Mouse (Mus musculus) CD8-positive naive resting alpha-beta T cell, adult 2 months (primary cell): ENCODE measurements at regions not wholly inside any gene's neighbourhood (a gene's known extent, or its start where the extent isn't known, plus 50 kb on each side); places are given as distances from the start of the nearest gene placed in this dataset.
"Not testable (repeated sequence)": the region's sequence is repeated elsewhere in the genome, so short reads cannot be mapped to it uniquely, and the experiment has no call there.

ENCODE experiments used
- DNase-seq, 2 experiments: peaks; one replicate each; pipeline ENCODE4 v3.0.0; 2022; ENCODE audit warnings: low read depth in 2 of 2, low spot score in 2 of 2

DNA sequence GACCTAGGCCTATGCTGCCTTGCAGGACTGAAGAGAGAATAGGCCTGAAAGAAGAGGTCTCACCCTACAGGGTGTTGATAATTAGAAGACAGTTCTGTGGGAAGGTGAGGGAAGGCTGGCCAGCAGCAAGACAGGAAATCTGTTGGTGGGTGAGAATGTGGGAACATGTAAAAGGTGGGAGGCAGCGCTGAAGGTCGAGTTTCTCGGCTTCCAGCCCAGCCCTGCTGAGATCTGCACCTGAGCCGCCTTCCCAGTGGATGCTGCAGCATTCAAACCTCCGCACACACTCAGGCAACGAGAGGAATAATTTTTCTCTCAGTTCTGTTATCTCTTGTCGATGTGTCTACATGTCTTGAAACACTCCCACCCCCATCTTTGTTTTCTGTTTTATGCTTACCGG is 89.9 kb upstream of the Atp1b1 start:
- DNase-seq: no peak

DNA sequence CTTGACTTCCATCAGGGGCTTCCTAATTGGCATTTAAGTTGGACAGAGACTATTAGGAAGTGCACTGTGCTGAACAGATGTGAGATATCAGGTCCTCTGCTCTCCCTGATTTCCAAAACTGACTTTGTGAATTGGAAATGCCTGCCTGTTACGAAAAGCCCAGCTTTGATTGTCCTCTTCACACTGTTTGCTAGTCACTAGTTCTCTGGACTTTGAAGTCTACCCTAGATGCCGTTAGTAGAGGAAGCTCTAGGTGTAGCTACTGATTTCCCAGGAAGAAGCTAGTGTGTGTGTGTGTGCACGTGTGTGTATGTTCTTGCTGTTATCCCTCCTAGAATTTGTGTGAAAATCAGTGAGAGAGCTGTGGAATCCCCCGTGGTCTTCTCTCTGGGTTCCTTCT is 87.7 kb upstream of the Atp1b1 start:
- DNase-seq: no peak

DNA sequence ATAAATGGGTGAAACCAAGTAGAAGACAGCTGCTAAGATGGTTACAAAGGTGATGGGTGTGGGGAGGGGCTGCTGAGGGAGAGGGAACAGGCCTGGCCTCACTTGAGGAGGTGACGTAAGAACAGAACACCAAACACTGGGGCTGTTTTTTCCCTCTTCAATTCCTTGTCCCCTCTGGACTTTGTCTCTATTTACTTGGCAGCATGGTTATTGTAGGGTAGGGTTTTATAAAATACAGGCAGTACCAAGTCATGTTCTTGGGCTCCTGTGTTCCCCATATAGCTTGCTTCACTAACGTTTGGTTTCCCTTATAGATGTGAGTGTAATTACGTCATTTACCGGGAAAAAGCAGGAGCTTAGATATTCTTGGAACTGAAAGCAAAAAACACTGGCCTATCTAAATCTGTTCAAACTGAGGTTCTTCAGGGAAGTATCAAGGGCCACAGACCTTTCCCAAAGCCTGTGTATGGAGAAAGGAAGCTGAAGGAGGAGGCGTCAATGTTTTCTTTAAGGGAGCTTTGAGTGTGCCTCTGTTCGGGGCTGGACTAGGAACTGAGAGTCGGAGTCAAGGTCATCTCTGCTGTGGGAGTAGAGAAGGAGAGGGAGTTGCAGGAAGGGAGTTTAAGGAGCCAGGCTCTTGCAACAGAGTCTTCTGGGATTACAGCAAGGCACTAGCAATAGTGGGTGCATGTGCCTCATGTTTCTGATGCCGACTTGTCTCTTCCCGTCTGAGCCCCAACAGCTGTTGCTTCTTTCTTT is 85.1 kb upstream of the Atp1b1 start:
- no peak for DNase-seq

DNA sequence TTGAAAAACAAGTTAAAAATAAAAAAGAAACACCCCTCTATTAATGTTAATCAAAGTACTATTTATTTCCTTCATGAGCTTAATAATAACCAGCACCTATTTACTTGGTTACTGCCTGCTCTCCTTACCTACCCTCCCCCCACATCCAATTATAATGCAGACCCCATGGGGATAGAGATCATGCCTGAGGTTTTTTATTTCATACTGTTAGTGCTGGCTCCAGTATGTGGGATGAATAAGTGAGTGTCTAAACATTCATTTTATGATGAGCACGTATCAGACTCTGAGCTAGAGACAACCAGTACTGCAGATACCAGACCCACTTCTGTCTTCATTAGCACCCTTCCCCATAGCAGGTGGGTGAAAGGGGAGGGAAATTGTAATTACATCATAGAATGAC is 83.6 kb upstream of the Atp1b1 start:
- no peak for DNase-seq

DNA sequence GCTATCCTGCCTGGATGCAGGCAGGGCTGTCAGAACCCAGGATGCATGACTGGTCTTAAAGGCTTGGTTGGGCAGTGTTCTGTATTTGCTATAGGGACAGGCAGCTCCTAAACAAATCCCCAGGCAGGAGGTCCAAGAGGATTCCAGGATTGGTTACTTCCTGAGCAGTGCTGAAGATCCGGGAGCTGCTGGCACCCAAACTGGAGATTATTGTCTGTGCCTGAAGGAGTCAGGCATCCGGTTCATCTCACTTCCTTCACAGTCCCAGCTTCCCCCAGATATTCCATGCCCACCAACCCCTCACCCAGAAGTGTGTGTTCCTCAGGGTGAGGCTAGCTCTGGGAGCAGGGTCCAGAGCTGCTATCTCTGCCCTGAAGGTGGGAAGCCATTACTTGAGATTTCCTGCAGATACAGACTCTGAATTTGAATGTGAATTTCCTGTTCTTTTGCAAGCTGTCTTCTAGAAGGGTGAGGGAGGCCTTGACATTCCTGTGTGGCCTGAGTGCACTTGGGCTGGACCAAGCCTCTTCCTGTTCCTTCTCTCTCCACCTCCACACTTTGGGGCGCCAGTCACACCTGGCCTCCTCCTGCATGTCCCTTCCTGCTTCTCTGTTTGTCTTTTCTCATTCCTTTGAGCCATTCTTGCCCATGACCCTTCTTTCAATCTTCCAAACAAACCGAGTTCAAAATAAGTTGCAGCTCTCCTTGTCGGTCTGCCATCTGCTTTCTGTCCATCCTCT is 80.3 kb upstream of the Atp1b1 start:
- DNase-seq: no peak

DNA sequence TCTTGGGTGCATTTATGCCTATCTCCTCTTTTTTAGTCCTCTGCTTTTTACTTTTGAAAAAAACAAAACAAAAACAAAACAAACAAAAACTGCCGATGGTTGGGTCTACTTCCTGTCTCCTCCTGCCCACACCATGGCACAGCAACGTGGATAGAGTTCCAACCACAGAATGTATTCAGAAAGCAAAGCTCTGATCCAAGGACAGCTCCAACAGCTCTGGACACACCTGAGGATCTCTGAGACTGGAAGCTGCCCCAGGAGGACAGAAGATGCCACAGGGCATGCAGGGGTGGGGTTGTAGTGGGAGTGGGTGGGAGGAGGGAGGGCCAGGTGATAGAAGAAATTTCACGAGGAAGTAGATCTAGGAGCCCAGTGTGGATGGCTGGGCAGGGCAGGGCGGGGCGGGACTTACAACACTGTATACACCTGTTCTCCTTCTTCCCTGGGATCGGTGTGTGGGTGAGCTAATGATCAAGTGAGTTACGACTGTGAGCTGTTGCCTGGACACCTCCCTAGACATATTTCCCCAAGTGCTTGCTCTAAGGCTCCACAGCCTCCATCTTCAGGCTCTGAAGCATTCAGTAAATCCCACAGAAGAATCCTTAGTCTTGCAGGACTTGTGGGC is 79.3 kb upstream of the Atp1b1 start:
- no peak for DNase-seq

DNA sequence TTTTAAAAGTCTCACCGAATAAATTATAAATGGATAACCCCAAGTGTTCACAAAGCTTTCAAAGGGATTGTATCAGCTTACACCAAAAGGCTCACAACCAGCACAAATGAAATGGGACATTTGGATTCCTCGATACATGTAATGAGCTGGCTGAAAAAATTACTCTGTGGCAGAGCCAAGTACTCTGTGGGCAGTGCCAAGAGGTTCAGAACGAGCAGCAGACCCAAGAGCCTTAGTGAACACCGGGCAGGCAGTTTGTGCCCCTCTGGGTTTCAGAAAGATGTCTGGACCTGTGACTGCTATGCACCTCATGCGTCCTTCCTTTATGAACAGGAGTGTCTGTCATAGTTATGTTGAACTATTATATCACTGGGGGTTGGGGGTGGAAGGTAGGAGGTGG is 74.0 kb upstream of the Atp1b1 start:
- no peak for DNase-seq

DNA sequence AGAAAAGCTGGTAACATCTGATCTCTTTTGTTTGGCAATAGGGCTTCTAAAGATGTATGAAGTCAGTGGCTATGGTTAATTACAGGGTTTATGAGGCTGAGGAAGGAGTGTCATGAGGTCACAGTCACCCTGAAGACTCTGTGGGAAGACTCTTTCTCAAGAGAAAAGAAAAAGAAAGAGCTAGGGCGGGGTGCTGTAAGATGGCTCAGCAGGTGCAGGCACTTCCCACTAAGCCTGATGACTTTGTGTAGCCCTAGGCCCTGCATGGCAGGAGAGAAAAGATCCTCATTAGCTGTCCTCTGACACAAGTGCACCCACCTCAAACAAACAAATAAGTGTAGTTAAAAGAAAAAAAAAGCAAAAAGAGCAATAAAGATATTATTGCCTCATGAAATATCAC is 73.6 kb upstream of the Atp1b1 start:
- DNase-seq: no peak

DNA sequence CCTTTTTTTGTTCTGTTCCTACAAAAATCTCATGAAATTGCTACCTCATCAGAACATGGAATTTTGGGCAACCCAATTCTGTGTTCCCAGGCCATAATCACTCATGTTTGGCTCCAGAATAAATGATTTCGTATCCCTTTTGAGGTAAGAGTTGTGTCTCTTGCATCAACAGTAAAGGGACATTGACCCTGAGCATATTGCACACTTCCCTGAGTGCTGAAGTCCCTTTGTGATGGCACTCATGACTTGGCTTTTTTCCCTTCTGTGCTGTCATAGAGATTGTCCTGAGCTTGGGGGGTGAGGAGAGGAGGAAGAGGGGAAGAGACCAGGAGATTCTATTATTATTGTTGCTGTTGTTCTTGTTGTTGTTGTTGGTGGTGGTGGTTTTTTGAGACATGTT is 68.6 kb upstream of the Atp1b1 start:
- DNase-seq: no peak

DNA sequence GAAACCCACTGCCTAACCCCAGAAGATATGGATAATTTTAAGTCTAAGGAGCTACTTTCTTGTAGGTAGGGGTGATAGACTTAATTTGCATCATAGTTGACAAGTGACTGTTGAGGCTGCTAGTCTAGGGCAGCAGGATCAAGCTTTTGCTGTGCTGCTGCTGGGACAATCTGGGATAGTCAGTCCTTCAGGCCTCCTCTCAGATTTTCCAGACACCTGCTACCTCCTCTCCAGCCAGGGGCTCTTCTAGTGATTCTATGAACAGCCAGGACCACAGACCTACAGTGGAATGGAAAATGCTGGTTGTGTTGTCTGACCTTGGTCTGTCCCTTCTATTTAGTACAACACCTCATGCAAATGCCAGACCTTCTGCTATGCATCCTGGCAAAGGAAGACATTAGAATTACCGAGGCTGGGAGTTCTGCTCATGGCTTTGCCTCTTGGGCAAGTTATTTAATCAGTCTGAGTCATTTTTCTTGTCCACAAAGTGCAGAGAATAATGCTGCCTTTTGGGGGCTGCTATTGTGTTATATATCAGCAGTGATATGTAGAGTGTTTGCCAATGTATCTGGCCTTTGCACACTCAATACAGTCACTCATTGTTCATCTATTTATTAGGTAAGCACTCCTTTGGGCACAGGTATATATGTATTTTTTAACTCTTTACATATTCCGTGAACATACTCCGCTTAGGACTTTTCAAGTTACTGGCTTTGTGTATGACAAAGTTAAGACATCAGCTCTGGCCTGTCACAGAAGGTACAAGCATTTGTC is 64.4 kb upstream of the Atp1b1 start:
- DNase-seq: no peak

DNA sequence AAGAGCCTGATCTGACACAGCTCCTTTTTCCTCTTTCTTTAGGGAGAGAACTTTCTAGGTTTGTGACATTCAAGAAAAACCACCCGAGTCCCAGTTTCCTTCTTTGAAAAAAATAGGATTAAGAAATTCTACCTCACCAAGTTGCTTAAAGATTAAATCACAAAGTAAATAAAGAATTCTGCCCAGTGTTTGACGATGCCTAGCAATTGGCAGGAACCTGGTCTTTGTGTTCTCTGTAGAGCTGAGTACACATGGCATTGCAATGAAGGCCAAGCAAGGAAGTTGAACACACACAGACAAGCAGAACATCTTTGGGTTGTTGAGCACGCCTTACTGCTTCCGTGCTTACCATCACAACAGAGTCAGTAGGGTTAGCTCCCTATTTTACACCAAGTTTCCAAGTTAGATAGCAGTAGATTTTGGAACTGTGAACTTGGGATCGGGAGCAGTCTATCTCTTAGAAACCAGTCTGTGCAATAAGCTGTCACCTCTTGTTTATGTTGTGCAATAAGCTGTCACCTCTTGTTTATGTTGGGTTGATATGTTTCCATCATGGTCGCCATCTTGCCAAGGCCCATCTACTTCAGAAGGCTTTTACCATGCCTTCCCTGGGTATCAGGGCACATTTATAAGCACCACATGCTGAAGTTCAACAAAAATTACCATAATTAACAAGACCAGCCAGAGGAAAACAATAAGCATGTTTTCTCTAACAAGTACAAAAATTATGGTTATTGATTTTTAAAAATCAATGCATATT is 63.4 kb upstream of the Atp1b1 start:
- no peak for DNase-seq

DNA sequence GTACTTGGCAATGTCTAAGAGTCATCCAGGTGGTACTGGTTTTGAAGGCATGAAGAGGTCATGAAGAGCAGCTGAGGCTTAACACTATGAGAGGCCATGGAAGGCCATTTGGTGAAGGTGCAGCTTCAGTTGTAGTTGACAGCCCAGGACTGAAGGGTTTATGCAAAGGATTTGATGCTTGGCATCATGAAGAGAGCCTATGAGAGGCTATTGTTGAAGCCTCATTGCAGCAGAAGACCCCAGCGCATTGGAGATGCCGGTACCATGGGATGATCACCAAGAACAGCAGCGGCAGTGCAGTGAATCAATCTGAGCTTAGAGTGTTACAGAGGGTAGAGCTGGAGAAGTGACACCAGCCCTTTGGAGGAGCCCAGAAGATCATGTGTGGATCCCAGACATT is 60.7 kb upstream of the Atp1b1 start:
- no peak for DNase-seq

DNA sequence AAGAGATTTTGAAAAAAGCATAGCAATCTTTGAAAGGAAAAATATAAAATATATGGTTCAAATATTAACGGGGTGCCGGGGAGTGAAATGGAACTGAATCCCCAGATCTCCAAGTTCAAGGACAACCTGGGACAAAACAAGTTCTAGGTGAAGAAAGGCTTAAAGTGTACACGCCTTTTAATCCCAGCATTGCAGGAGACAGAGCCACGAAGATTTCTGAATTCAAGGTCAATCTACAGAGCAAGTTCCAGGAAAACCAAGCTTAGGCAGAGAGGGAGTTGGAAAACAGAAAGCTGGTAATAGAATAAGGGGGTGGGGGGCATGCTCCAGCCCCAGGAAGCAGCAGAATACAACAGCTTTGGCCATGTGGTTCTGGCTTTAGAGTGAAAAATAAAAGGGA is 60.2 kb upstream of the Atp1b1 start:
- DNase-seq: no peak

DNA sequence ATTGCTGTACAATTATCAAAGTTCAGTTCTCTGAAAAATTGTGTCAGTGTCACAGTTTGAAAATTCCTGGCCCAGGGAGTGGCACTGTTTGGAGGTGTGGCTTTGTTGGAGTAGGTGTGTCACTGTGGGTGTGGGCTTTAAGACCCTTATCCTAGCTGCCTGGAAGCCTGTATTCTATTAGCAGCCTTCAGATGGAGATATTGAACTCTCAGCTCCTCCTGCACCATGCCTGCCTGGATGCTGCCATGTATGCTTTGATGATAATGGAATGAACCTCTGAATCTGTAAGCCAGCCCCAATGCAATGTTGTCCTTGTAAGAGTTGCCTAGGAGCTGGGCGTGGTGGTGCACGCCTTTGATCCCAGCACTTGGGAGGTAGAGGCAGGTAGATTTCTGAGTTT is 59.2 kb upstream of the Atp1b1 start:
- DNase-seq: not testable (repeated sequence)

DNA sequence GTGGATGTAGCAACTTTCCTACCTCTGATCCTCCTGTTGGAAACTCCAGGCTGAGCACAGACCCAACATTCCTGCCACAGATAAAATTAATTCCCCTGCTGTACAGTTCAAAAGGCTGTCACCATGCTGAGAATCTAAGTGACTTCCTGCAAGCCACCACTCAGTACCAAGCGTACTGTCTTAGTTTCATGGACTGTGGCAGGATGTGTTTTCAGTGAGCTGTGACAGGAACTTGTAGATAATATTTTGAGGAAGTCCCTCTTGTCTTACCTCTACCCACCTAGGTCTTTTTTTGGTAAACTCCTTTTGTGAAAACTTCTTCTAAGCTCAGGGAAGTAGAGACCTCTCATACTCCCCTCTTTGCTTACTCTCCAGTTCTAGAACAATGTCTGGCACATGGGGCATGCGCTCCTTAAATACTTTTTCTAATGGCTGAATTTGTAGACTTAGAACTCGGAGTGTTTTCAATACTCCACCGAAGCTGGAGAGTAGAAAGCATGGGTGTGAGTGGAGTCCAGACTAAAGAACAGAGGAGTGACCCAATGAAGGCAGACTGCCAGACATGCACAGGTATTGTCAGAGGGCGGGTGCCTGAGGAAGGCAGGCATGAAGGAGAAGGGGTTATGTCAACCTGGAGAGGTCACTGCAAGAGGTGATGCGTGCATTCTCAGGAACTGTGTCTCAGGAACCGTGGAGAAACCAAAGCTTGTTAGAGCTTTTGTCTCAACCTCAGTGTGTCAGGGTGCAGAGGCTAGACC is 53.7 kb upstream of the Atp1b1 start:
- peak; percentile 14 to 18 for DNase-seq

DNA sequence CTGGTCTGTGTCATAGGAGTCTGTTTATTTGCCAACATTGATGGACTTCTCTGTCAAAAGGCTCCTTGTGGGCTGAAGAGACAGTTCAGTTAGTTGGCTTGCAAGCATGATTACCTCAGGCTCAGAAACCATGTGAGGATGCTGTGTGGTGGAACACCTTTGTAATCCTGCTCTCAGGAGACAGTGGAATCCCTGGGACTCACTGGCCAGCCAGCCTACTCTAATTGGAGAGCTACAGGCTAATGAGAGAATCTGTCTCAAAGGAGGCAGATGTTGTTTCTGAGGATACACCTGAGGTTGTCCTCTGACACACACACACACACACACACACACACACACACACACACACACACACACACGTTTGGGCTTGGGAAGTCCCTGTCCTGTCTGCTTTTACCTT is 51.1 kb upstream of the Atp1b1 start:
- DNase-seq: no peak

DNA sequence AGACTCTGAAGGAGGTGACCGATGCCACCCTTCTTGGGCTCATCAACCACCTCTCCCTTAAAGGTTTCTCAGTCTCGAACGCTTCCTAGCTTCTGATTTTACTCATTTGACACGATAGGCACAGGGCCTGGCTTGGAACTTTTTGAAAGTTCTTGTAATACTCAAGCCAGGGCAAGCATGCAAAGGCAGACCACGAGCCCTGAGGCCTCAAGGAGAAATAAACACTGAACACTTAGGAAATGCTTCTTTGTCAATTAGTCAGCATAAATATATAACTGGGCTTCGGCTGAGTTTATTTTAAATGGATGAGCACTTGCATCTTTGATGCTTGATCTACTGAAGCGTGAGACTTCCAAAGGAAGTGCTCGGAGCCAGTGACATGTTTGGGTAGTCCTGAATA is 50.4 kb upstream of the Atp1b1 start:
- DNase-seq: no peak

DNA sequence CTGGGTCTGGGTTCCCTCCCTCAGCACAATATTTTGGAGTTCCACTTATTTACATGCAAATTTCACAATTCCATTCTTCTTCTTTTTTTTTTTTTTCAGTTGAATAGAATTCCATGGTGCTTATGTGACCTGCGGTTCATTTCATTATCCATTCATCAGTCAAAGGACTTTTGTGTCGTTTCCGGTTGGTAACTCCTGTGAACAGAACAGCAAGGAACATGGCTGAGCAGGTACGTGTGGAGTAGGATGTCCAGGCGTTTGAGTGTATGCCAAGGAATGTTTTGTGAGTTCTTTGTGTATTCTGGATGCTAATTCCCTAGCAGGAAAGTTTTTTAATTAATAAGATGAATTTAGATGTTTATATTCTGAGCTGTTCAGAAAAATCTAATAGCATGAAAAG is 50.0 kb upstream of the Atp1b1 start:
- no peak for DNase-seq
